Mouse (Mus musculus): ENCODE data around the gene Mdga1. TPM values are rescaled to one million over a fixed set of nuclear protein-coding genes. Genes with fewer than 3 reads are reported as not detected.

The Mdga1 gene
- polyA plus RNA-seq, 1 experiment, result 4.5 TPM

GRCm38 (mm10) chr17:29848793-29849435 lies 121.0 kb downstream of the Mdga1 start:
- no peaks in the 10 kb centered on the region; the same call in 1 of the 2 replicates for H3K4me1 ChIP-seq (ENCODE audit: control insufficient read depth, insufficient read depth, low read length)
- H3K27ac ChIP-seq (ENCODE audit: control insufficient read depth, insufficient read depth, low read depth, low read length, poor library complexity), result no peak overlapping the region
- H3K4me3 ChIP-seq (replicated peaks; ENCODE audit: control insufficient read depth, low read depth, low read length), result no peak overlapping the region
- 58% methylated on average over 17 of the region's 17 CpGs for WGBS
- TF ChIP-seq POLR2A (IDR thresholded peaks at IDR 0.05; ENCODE audit: borderline replicate concordance, control insufficient read depth, low read depth, low read length) (0 out of 2 replicates have a peak, but pooled peaks have one; percentile 8), CTCF (IDR thresholded peaks at IDR 0.05; ENCODE audit: control insufficient read depth, insufficient read depth, low read length) (peak; percentile 77)

GRCm38 (mm10) chr17:29847291-29847690 lies 122.6 kb downstream of the Mdga1 start:
- Histone ChIP-seq H3K27ac (ENCODE audit: control insufficient read depth, insufficient read depth, low read depth, low read length, poor library complexity) (no peak overlapping the region), H3K4me3 (replicated peaks; ENCODE audit: control insufficient read depth, low read depth, low read length) (no peak overlapping the region), H3K4me1 (ENCODE audit: control insufficient read depth, insufficient read depth, low read length) (no peaks in the 10 kb centered on the region)
- TF ChIP-seq CTCF (IDR thresholded peaks at IDR 0.05; ENCODE audit: control insufficient read depth, insufficient read depth, low read length), result no peak
- TF ChIP-seq POLR2A (IDR thresholded peaks at IDR 0.05; ENCODE audit: borderline replicate concordance, control insufficient read depth, low read depth, low read length), result no peak
- 79% methylated on average over 8 of the region's 8 CpGs for WGBS

GRCm38 (mm10) chr17:29846284-29846683 lies 123.6 kb downstream of the Mdga1 start:
- Histone ChIP-seq H3K27ac (ENCODE audit: control insufficient read depth, insufficient read depth, low read depth, low read length, poor library complexity) (no peak overlapping the region), H3K4me3 (replicated peaks; ENCODE audit: control insufficient read depth, low read depth, low read length) (no peak overlapping the region), H3K4me1 (ENCODE audit: control insufficient read depth, insufficient read depth, low read length) (no peaks in the 10 kb centered on the region)
- WGBS, result 90% methylated on average over 15 of the region's 15 CpGs
- TF ChIP-seq CTCF (IDR thresholded peaks at IDR 0.05; ENCODE audit: control insufficient read depth, insufficient read depth, low read length) (no peak), POLR2A (IDR thresholded peaks at IDR 0.05; ENCODE audit: borderline replicate concordance, control insufficient read depth, low read depth, low read length) (no peak)

- Histone ChIP-seq H3K4me1 (ENCODE audit: control insufficient read depth, insufficient read depth, low read length) (no peaks in the 10 kb centered on the region), H3K4me3 (replicated peaks; ENCODE audit: control insufficient read depth, low read depth, low read length) (no peak overlapping the region), H3K27ac (ENCODE audit: control insufficient read depth, insufficient read depth, low read depth, low read length, poor library complexity) (no peak overlapping the region)
- no peak for TF ChIP-seq POLR2A (IDR thresholded peaks at IDR 0.05; ENCODE audit: borderline replicate concordance, control insufficient read depth, low read depth, low read length)
- TF ChIP-seq CTCF (IDR thresholded peaks at IDR 0.05; ENCODE audit: control insufficient read depth, insufficient read depth, low read length), result no peak
- 86% methylated on average over 6 of the region's 6 CpGs for WGBS
Measured at GRCm38 (mm10) chr17:29844949-29845348, 124.9 kb downstream of the Mdga1 start.

- Histone ChIP-seq H3K4me3 (replicated peaks; ENCODE audit: control insufficient read depth, low read depth, low read length) (no peak overlapping the region), H3K4me1 (ENCODE audit: control insufficient read depth, insufficient read depth, low read length) (no peaks in the 10 kb centered on the region), H3K27ac (ENCODE audit: control insufficient read depth, insufficient read depth, low read depth, low read length, poor library complexity) (no peak overlapping the region)
- 90% methylated on average over 7 of the region's 7 CpGs for WGBS
- TF ChIP-seq CTCF (IDR thresholded peaks at IDR 0.05; ENCODE audit: control insufficient read depth, insufficient read depth, low read length) (no peak), POLR2A (IDR thresholded peaks at IDR 0.05; ENCODE audit: borderline replicate concordance, control insufficient read depth, low read depth, low read length) (no peak)
Measured at GRCm38 (mm10) chr17:29843419-29844162, 126.3 kb downstream of the Mdga1 start.

GRCm38 (mm10) chr17:29841781-29842690 lies 127.9 kb downstream of the Mdga1 start:
- Histone ChIP-seq H3K27ac (ENCODE audit: control insufficient read depth, insufficient read depth, low read depth, low read length, poor library complexity) (no peak overlapping the region; the same call in 1 of the 2 replicates), H3K4me3 (replicated peaks; ENCODE audit: control insufficient read depth, low read depth, low read length) (peak overlapping the region; percentile 72), H3K4me1 (ENCODE audit: control insufficient read depth, insufficient read depth, low read length) (peaks cover 4% of the 10 kb centered on the region)
- TF ChIP-seq CTCF (IDR thresholded peaks at IDR 0.05; ENCODE audit: control insufficient read depth, insufficient read depth, low read length) (no peak), POLR2A (IDR thresholded peaks at IDR 0.05; ENCODE audit: borderline replicate concordance, control insufficient read depth, low read depth, low read length) (no peak)
- WGBS, result 22% methylated on average over 46 of the region's 46 CpGs

- Histone ChIP-seq H3K4me3 (replicated peaks; ENCODE audit: control insufficient read depth, low read depth, low read length) (no peak overlapping the region), H3K27ac (ENCODE audit: control insufficient read depth, insufficient read depth, low read depth, low read length, poor library complexity) (no peak overlapping the region), H3K4me1 (ENCODE audit: control insufficient read depth, insufficient read depth, low read length) (peaks cover 4% of the 10 kb centered on the region)
- TF ChIP-seq CTCF (IDR thresholded peaks at IDR 0.05; ENCODE audit: control insufficient read depth, insufficient read depth, low read length) (no peak), POLR2A (IDR thresholded peaks at IDR 0.05; ENCODE audit: borderline replicate concordance, control insufficient read depth, low read depth, low read length) (no peak)
- WGBS, result 49% methylated on average over 3 of the region's 3 CpGs
Measured at GRCm38 (mm10) chr17:29838029-29838428, 131.9 kb downstream of the Mdga1 start.

- Histone ChIP-seq H3K27ac (ENCODE audit: control insufficient read depth, insufficient read depth, low read depth, low read length, poor library complexity) (no peak overlapping the region), H3K4me1 (ENCODE audit: control insufficient read depth, insufficient read depth, low read length) (peaks cover 4% of the 10 kb centered on the region), H3K4me3 (replicated peaks; ENCODE audit: control insufficient read depth, low read depth, low read length) (no peak overlapping the region)
- 46% methylated on average over 8 of the region's 8 CpGs for WGBS
- TF ChIP-seq POLR2A (IDR thresholded peaks at IDR 0.05; ENCODE audit: borderline replicate concordance, control insufficient read depth, low read depth, low read length) (no peak), CTCF (IDR thresholded peaks at IDR 0.05; ENCODE audit: control insufficient read depth, insufficient read depth, low read length) (no peak)
Measured at GRCm38 (mm10) chr17:29837441-29837840, 132.4 kb downstream of the Mdga1 start.
